Mouse (Mus musculus) thymus, postnatal 4 days (tissue): Measurements from ENCODE around the gene D5Ertd579e.

Experiments
- DNase-seq: peaks from one replicate; pipeline ENCODE4 v3.0.0; 2021

The D5Ertd579e gene

GRCm38 (mm10) chr5:36695461-36696231 lies at the start of gene D5Ertd579e:
Gene D5Ertd579e (minus strand): TSS chr5:36696024.
- DNase-seq = peak; percentile 96

- DNase-seq = peak; percentile 91
Measured at GRCm38 (mm10) chr5:36742126-36742848, 46.5 kb upstream of the D5Ertd579e start.

GRCm38 (mm10) chr5:36739829-36740228 lies 44.0 kb upstream of the D5Ertd579e start:
- peak; percentile 27 for DNase-seq

GRCm38 (mm10) chr5:36738799-36739615 lies 43.2 kb upstream of the D5Ertd579e start:
- no peak for DNase-seq

- no peak for DNase-seq
Measured at GRCm38 (mm10) chr5:36737765-36738164, 41.9 kb upstream of the D5Ertd579e start.

- no peak for DNase-seq
Measured at GRCm38 (mm10) chr5:36736009-36736408, 40.2 kb upstream of the D5Ertd579e start.

- no peak for DNase-seq
Measured at GRCm38 (mm10) chr5:36735106-36735505, 39.3 kb upstream of the D5Ertd579e start.

- DNase-seq = no peak
Measured at GRCm38 (mm10) chr5:36733405-36733804, 37.6 kb upstream of the D5Ertd579e start.

GRCm38 (mm10) chr5:36731901-36732652 lies 36.3 kb upstream of the D5Ertd579e start:
- DNase-seq = no peak

- no peak for DNase-seq
Measured at GRCm38 (mm10) chr5:36730689-36731088, 34.9 kb upstream of the D5Ertd579e start.

GRCm38 (mm10) chr5:36729923-36730322 lies 34.1 kb upstream of the D5Ertd579e start:
- no peak for DNase-seq

GRCm38 (mm10) chr5:36729086-36729473 lies 33.3 kb upstream of the D5Ertd579e start:
- no peak for DNase-seq

- no peak for DNase-seq
Measured at GRCm38 (mm10) chr5:36728403-36729085, 32.7 kb upstream of the D5Ertd579e start.

GRCm38 (mm10) chr5:36727776-36728175 lies 32.0 kb upstream of the D5Ertd579e start:
- no peak for DNase-seq

- DNase-seq = no peak
Measured at GRCm38 (mm10) chr5:36727136-36727535, 31.3 kb upstream of the D5Ertd579e start.

- no peak for DNase-seq
Measured at GRCm38 (mm10) chr5:36726387-36726801, 30.6 kb upstream of the D5Ertd579e start.

GRCm38 (mm10) chr5:36725861-36726260 lies 30.0 kb upstream of the D5Ertd579e start:
- no peak for DNase-seq

GRCm38 (mm10) chr5:36724274-36724673 lies 28.4 kb upstream of the D5Ertd579e start:
- no peak for DNase-seq

GRCm38 (mm10) chr5:36723356-36723755 lies 27.5 kb upstream of the D5Ertd579e start:
- no peak for DNase-seq

GRCm38 (mm10) chr5:36722415-36722856 lies 26.6 kb upstream of the D5Ertd579e start:
- DNase-seq = peak; percentile 34

GRCm38 (mm10) chr5:36720710-36721375 lies 25.0 kb upstream of the D5Ertd579e start:
- no peak for DNase-seq
